Mouse (Mus musculus) liver, embryonic 16.5 days (tissue): ENCODE results near the gene Gm20431. TPM values are rescaled to one million over a fixed set of nuclear protein-coding genes. Genes with fewer than 3 reads are reported as not detected.
A peak's percentile ranks its signal among the peaks of the same experiment; 100 is the strongest.
"Not testable (repeated sequence)": the region's sequence is repeated elsewhere in the genome, so short reads cannot be mapped to it uniquely, and the experiment has no call there.

Experiments used
- ATAC-seq: fragments of 200-750 bp; cut with Nextera tagmentation; 2 replicates; pipeline ENCODE4 v1.8.0; 2017; ENCODE audit warnings: low read depth, mild to moderate bottlenecking, moderate number of reproducible peaks, moderate library complexity
- H3K27ac ChIP-seq: fragments of 300-500 bp; sonication (generic); 2 replicates; pipeline ENCODE4 v1.5.1; 2014; ENCODE audit warnings: mild to moderate bottlenecking, low read length
- H3K27me3 ChIP-seq: fragments of 300-500 bp; sonication (generic); 2 replicates; pipeline ENCODE4 v1.6.1; 2014; ENCODE audit warnings: low read depth, low read length, mixed read lengths; ENCODE audit not compliant: control insufficient read depth, insufficient read depth
- H3K36me3 ChIP-seq: fragments of 300-500 bp; sonication (generic); 2 replicates; pipeline ENCODE4 v1.6.1; 2014; ENCODE audit warnings: mild to moderate bottlenecking; ENCODE audit not compliant: control insufficient read depth, insufficient read depth
- H3K4me1 ChIP-seq: fragments of 300-500 bp; sonication (generic); 2 replicates; pipeline ENCODE4 v1.6.1; 2014; ENCODE audit warnings: low read depth, low read length, mixed read lengths; ENCODE audit not compliant: control insufficient read depth
- H3K4me2 ChIP-seq: fragments of 300-500 bp; sonication (generic); 2 replicates; pipeline ENCODE4 v1.6.1; 2014; ENCODE audit warnings: low read depth, low read length, mixed read lengths
- H3K4me3 ChIP-seq: fragments of 300-500 bp; sonication (generic); 2 replicates; pipeline ENCODE4 v1.5.1; 2014; ENCODE audit warnings: low read depth, mild to moderate bottlenecking, low read length
- H3K9ac ChIP-seq: fragments of 300-500 bp; sonication (generic); 2 replicates; pipeline ENCODE4 v1.6.1; 2014; ENCODE audit warnings: low read depth, low read length
- H3K9me3 ChIP-seq: fragments of 300-500 bp; sonication (generic); replicated peaks from 2 replicates; pipeline ENCODE4 v1.6.1; 2016; ENCODE audit warnings: low read length; ENCODE audit not compliant: control insufficient read depth
- WGBS: fragments of 180-500 bp; shearing (Covaris S2); extraction: QIAGEN DNeasy Blood & Tissue Kit; methylation state at CpG from one replicate; pipeline ENCODE4 v1.1.7; 2014; ENCODE audit not compliant: insufficient replicate concordance; 5-methylcytosine and 5-hydroxymethylcytosine counted together
- polyA plus RNA-seq: library from polyadenylated mRNA; unstranded; fragments of >200 nt; fragmentation: Nextera tagmentation; extraction: Ambion mirVana; gene quantifications from 2 replicates; pipeline ENCODE4 v1.2.1, GENCODE M21; 2015

Gene Gm20431
- polyA plus RNA-seq, 1 experiment from 2014 or later, result not detected

DNA sequence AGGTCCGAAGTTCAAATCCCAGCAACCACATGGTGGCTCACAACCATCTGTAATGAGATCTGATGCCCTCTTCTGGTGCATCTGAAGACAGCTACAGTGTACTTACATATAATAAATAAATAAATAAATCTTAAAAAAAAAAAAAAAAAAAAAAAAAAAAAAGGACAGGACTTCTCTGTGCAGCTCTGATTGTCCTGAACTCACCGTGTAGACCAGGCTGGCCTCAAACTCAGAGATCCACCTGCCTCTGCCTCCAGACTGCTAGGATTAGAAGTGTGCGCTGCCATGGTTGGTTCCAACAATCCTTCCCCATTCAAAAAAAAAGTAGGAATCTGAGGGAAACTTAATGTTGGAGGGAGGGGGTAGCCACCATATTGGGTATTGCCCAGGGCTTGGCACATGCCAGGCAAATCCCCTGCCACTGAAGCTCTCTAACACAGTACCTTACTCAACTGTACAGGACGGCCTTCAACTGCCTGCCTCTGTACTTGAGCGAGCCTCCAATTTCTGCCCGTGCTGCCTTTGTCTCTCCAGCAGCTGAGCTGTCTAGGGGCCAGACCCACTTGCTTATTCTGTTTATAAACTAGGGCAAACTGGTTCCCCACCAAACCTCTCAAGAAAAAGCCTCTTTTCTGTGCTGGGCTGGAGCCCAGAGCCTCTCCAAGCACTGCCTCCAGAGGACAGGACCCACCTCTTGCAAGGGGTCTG, 36.8 kb downstream of the Gm20431 start:
- no peaks in the 10 kb centered on the region for H3K9me3 ChIP-seq
- H3K9ac ChIP-seq, result no peak overlapping the region
- H3K27ac ChIP-seq, result no peak overlapping the region
- peaks cover 77% of the 10 kb centered on the region for H3K4me1 ChIP-seq
- H3K27me3 ChIP-seq, result no peaks in the 10 kb centered on the region
- H3K4me2 ChIP-seq, result no peak overlapping the region
- peaks cover 9% of the 10 kb centered on the region for H3K36me3 ChIP-seq
- ATAC-seq, result no peak
- H3K4me3 ChIP-seq, result no peak overlapping the region
- 84% methylated on average over 5 of the region's 6 CpGs for WGBS

DNA sequence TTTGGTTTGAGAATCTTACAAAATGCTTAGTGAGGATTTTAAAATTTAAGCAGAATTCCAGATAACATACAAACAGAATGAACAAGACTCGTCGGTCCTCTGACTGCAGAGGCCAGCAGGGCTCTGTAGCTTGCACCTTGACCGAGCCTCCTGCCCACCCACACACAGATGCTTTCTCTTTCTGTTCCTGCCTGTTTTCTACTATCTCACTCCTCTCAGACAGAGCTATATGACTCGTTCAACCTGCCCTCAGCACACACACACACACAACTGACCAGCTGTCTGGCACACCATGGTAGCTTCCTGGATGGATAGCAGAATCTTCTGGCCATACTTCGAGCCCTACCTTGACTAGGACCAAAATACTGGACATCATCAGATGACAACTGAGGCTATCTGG, 38.3 kb downstream of the Gm20431 start:
- peaks cover 16% of the 10 kb centered on the region for H3K36me3 ChIP-seq
- H3K27ac ChIP-seq, result peak overlapping the region; percentile 68
- peak; percentile 40; the same call in 1 of the 2 replicates for ATAC-seq
- WGBS, result 62% methylated on average over 5 of the region's 5 CpGs
- H3K9me3 ChIP-seq, result no peaks in the 10 kb centered on the region
- H3K9ac ChIP-seq, result no peak overlapping the region; the same call in 1 of the 2 replicates
- H3K4me2 ChIP-seq, result peak overlapping the region; percentile 12; the same call in 1 of the 2 replicates
- peaks cover 62% of the 10 kb centered on the region for H3K4me1 ChIP-seq
- H3K27me3 ChIP-seq, result no peaks in the 10 kb centered on the region
- H3K4me3 ChIP-seq, result no peak overlapping the region

DNA sequence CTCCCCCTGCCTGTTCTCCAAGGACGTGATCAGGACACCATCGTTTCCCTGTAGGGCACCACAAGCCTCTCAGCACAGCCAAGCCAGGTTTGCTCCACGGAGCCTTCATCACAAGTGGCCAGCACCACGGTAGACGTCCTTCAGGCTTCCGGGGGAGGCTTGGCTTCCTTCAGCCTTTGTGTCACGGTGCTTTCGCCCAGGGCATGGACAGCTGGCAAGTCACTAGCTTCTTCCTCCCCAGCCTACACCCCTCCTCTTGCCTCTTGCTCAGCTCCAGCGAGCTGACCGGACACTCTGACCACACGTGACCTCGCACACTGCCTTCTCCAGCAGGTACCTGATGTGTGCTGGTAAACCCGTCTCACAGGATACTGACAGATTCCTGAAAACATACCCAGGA, 38.9 kb downstream of the Gm20431 start:
- 82% methylated on average over 13 of the region's 13 CpGs for WGBS

DNA sequence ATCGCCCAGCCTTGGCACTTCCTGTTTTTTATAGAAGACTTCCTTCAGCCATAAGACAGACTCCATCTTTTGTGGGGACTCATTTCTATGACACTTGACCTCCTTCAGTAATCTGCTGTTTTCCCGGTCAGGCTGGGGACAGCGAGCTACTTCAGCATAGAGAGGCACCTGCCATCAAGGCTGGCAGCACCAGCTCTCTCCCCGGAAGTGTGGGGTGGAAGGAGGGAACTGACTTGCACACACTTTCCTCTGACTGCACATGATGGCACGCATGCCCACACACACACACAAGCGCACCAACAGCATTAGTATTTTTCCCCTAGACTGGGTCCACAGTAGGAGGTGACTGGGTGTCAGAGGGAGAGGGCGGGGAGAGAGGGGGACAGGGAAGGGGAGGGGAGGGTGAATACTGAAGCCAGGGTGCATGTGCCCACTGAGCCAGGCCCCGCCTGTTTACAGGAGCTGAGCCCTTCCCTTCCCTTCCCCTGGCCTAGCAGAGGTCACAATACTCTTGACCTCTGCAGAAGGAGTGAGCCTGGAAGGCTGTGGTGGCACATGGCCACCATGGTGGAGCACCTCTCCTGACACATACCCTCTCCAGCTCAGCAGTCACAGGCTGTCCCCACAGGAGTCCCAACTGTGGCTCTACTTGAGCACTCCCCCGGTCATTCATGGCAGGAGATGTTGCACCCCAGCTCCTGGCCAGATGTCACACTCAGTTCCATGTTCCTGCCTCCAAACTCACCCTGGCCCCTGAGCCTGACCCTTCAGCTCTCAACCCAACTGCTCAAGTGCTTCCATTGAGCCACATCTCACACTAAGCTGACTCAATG, 39.8 kb downstream of the Gm20431 start:
- 70% methylated on average over 9 of the region's 9 CpGs for WGBS
- Histone ChIP-seq H3K4me1 (peaks cover 47% of the 10 kb centered on the region), H3K27me3 (no peaks in the 10 kb centered on the region), H3K4me2 (no peak overlapping the region), H3K27ac (peak overlapping the region; percentile 68), H3K36me3 (peaks cover 28% of the 10 kb centered on the region), H3K9me3 (no peaks in the 10 kb centered on the region), H3K9ac (peak overlapping the region; percentile 28; the same call in 1 of the 2 replicates), H3K4me3 (no peak overlapping the region)
- peak; percentile 17; the same call in 1 of the 2 replicates for ATAC-seq

More for the DNA sequence above, 38.9 kb downstream of the Gm20431 start:
- peak overlapping the region; percentile 68 for H3K27ac ChIP-seq
- no peak for ATAC-seq
- no peak overlapping the region for H3K4me2 ChIP-seq
- no peaks in the 10 kb centered on the region for H3K9me3 ChIP-seq
- no peak overlapping the region for H3K9ac ChIP-seq
- peaks cover 21% of the 10 kb centered on the region for H3K36me3 ChIP-seq
- H3K4me3 ChIP-seq, result no peak overlapping the region
- H3K4me1 ChIP-seq, result peaks cover 56% of the 10 kb centered on the region
- H3K27me3 ChIP-seq, result no peaks in the 10 kb centered on the region

DNA sequence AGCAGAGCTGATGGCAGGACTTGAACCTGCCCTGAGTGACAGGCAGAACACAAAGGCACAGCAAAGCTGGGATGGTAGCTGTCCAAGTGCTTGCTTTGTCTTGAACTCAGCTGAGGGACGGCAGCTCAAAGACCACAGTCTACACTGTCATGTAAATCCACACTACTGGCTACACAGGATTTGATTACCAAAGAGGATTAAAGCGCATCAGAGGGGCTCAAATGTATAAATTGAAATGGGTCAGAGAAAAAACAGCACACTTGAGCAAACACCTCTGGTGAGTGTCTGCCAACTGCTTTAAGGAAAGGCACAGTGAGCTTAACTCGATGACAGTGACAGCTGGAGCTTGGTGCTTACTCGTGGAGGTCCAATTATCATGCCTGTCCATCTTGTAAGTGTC, 43.8 kb downstream of the Gm20431 start:
- Histone ChIP-seq H3K27me3 (no peaks in the 10 kb centered on the region), H3K36me3 (peaks cover 64% of the 10 kb centered on the region), H3K4me2 (no peak overlapping the region), H3K4me3 (no peak overlapping the region), H3K9me3 (no peaks in the 10 kb centered on the region), H3K4me1 (peaks cover 21% of the 10 kb centered on the region), H3K27ac (no peak overlapping the region), H3K9ac (no peak overlapping the region)
- no peak for ATAC-seq
- WGBS, result 71% methylated on average over 4 of the region's 4 CpGs

DNA sequence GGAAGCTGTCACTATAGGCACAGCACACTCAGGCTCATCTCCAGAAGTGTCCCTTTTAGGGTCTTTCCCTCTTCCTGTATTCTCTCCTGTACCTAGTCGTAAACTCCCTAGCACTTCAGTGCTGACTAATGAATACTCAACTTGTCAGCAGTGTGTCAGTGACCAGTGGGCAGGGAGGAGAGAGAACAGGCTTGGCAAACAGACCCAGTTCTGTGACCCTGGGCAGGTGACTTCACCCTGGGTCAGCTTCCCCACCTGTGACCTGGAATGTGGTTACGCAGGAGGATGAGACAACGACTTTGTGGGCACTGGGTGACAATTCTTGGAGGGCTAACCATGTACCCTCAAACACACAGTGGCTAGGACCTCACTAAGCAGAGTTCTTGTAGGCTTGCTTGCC, 44.3 kb downstream of the Gm20431 start:
- H3K4me1 ChIP-seq, result peaks cover 20% of the 10 kb centered on the region
- no peak for ATAC-seq
- no peak overlapping the region for H3K9ac ChIP-seq
- no peak overlapping the region for H3K4me2 ChIP-seq
- H3K36me3 ChIP-seq, result peaks cover 66% of the 10 kb centered on the region
- WGBS, result 90% methylated on average over 3 of the region's 3 CpGs
- no peaks in the 10 kb centered on the region for H3K9me3 ChIP-seq
- H3K27me3 ChIP-seq, result no peaks in the 10 kb centered on the region
- no peak overlapping the region for H3K4me3 ChIP-seq
- no peak overlapping the region for H3K27ac ChIP-seq

DNA sequence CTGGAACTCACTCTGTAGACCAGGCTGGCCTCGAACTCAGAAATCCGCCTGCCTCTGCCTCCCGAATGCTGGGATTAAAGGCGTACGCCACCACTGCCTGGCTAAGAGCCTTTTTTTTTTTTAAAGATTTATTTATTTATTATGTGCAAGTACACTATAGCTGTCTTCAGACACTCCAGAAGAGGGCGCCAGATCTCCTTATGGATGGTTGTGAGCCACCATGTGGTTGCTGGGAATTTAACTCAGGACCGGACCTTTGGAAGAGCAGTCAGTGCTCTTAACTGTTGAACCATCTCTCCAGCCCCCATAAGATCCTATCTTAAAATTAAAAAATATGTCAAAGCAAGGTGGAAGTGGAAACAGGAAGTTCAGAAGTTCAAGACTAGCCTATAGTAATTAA, 48.0 kb downstream of the Gm20431 start:
- peaks cover 83% of the 10 kb centered on the region for H3K36me3 ChIP-seq

DNA sequence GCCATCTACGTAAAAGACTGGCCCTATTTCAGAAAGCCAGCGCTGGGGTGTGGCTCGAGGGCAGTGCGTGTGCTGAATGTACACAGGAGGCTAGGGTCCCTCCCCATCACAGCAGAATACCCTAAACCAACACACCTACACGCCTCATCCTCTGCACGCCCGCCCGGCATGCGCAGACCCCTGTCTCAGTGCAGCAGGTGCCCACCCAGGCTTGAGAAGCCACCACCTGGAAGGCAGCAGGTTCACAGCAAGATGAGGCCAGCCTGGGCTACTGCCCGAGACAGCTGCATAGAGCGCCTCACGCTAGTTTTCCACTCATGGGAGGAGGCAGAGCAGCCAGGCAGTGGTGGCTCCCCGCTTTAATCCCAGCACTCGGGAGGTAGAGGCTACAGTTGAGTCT, 49.2 kb downstream of the Gm20431 start:
- no peak overlapping the region for H3K4me2 ChIP-seq
- 91% methylated on average over 14 of the region's 14 CpGs for WGBS
- H3K27ac ChIP-seq, result no peak overlapping the region
- H3K9me3 ChIP-seq, result no peaks in the 10 kb centered on the region
- H3K9ac ChIP-seq, result no peak overlapping the region
- H3K36me3 ChIP-seq, result peaks cover 76% of the 10 kb centered on the region
- H3K4me1 ChIP-seq, result peaks cover 15% of the 10 kb centered on the region
- no peaks in the 10 kb centered on the region for H3K27me3 ChIP-seq
- no peak overlapping the region for H3K4me3 ChIP-seq
- no peak for ATAC-seq

More for the DNA sequence above, 48.0 kb downstream of the Gm20431 start:
- H3K4me1 ChIP-seq, result peaks cover 15% of the 10 kb centered on the region
- not testable (repeated sequence) for H3K9ac ChIP-seq, H3K4me3 ChIP-seq, H3K4me2 ChIP-seq, ATAC-seq, H3K27me3 ChIP-seq, H3K27ac ChIP-seq, H3K9me3 ChIP-seq
- WGBS, result 91% methylated on average over 7 of the region's 7 CpGs

DNA sequence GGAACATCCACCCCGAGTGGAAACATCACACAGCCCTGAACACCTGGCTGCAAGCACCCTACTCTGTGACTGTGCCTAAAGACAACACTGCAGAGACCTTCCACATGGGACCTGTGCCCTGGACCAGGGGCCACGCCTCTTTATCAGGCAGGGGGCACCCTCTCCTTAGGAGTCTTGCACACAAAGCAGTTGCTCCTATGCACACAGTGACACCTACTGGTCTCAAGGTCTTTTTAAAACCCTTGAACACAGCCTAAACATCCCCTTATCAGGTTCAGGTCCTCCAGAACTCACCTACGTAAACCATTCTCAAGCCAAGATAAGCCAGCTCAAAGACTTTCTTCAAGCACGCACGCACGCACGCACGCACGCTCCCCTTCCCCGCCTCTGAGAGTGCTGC, 50.0 kb downstream of the Gm20431 start:
- no peak overlapping the region for H3K27ac ChIP-seq

More for the DNA sequence above, 50.0 kb downstream of the Gm20431 start:
- Histone ChIP-seq H3K4me1 (peaks cover 15% of the 10 kb centered on the region), H3K9ac (no peak overlapping the region), H3K27me3 (no peaks in the 10 kb centered on the region), H3K4me2 (no peak overlapping the region), H3K9me3 (no peaks in the 10 kb centered on the region), H3K36me3 (peaks cover 68% of the 10 kb centered on the region), H3K4me3 (no peak overlapping the region)
- 55% methylated on average over 10 of the region's 10 CpGs for WGBS
- peak; percentile 22; the same call in 1 of the 2 replicates for ATAC-seq
